Mouse (Mus musculus) cerebellum, adult 2 months (tissue): Measurements from ENCODE around the gene Hist1h2ae.
"Not testable (repeated sequence)": the region's sequence is repeated elsewhere in the genome, so short reads cannot be mapped to it uniquely, and the experiment has no call there.

Experiments used
- CTCF ChIP-seq: fragments of 200-500 bp; IDR thresholded peaks from 2 replicates; pipeline ENCODE4 v1.5.1; 2011; ENCODE audit warnings: low read depth, mild to moderate bottlenecking, control low read depth, low read length, moderate library complexity, borderline replicate concordance; ENCODE audit not compliant: insufficient read depth
- POLR2A ChIP-seq: fragments of 200-500 bp; IDR thresholded peaks from 2 replicates; pipeline ENCODE4 v1.6.1; 2011; ENCODE audit warnings: low read length, control low read depth, borderline replicate concordance; ENCODE audit not compliant: insufficient read depth

GRCm38 (mm10) chr13:23542999-23543607, 27.9 kb downstream of the Hist1h2ae start, which contains the start of gene Hist1h2bh:
- TF ChIP-seq CTCF, POLR2A: not testable (repeated sequence)
